Mouse (Mus musculus): ENCODE data around the gene Slc35b2. TPM values are rescaled to one million over a fixed set of nuclear protein-coding genes. Genes with fewer than 3 reads are reported as not detected.
A peak's percentile ranks its signal among the peaks of the same experiment; 100 is the strongest.

Gene Slc35b2
- polyA plus RNA-seq, 1 experiment from 2014 or later, result 90.5 TPM

GRCm38 (mm10) chr17:45542705-45543104, 21.0 kb upstream of the Slc35b2 start:
- no peak overlapping the region for H3K4me3 ChIP-seq (ENCODE audit: low read depth, low read length)
- no peak overlapping the region for H3K4me2 ChIP-seq (ENCODE audit: low read depth, severe bottlenecking)
- WGBS, result 91% methylated on average over 2 of the region's 2 CpGs
- H3K4me1 ChIP-seq (ENCODE audit: control insufficient read depth, insufficient read depth, low read length), result peaks cover 16% of the 10 kb centered on the region
- peaks cover 55% of the 10 kb centered on the region for H3K27me3 ChIP-seq (ENCODE audit: control insufficient read depth, insufficient read depth, low read length)
- H3K27ac ChIP-seq (replicated peaks; ENCODE audit: low read depth, low read length), result no peak overlapping the region
- ATAC-seq (ENCODE audit: insufficient number of reproducible peaks, low FRiP score, low TSS enrichment, low read depth), result no peak
- no peak for DNase-seq (ENCODE audit: low spot score)
- no peak overlapping the region for H3K9ac ChIP-seq (ENCODE audit: low read length)
- H3K36me3 ChIP-seq (ENCODE audit: control insufficient read depth, insufficient read depth, low read length), result no peaks in the 10 kb centered on the region
- H3K9me3 ChIP-seq (ENCODE audit: control insufficient read depth, low read length), result no peaks in the 10 kb centered on the region

- WGBS, result 41% methylated on average over 1 of the region's 1 CpGs
- no peak overlapping the region for H3K4me2 ChIP-seq (ENCODE audit: low read depth, severe bottlenecking)
These were observed 20.6 kb upstream of the Slc35b2 start for GRCm38 (mm10) chr17:45543115-45543514.

GRCm38 (mm10) chr17:45544001-45544872, 19.4 kb upstream of the Slc35b2 start:
- no peaks in the 10 kb centered on the region for H3K36me3 ChIP-seq (ENCODE audit: control insufficient read depth, insufficient read depth, low read length)
- no peak overlapping the region for H3K27ac ChIP-seq (replicated peaks; ENCODE audit: low read depth, low read length)
- WGBS, result 5% methylated on average over 24 of the region's 24 CpGs
- ATAC-seq (ENCODE audit: insufficient number of reproducible peaks, low FRiP score, low TSS enrichment, low read depth), result no peak
- H3K9ac ChIP-seq (ENCODE audit: low read length), result no peak overlapping the region
- DNase-seq (ENCODE audit: low spot score), result peak; percentile 43
- H3K4me2 ChIP-seq (ENCODE audit: low read depth, severe bottlenecking), result peak overlapping the region; percentile 26; the same call in 1 of the 2 replicates
- peaks cover 19% of the 10 kb centered on the region for H3K4me1 ChIP-seq (ENCODE audit: control insufficient read depth, insufficient read depth, low read length)
- peak overlapping the region; percentile 7; the same call in 1 of the 2 replicates for H3K4me3 ChIP-seq (ENCODE audit: low read depth, low read length)
- H3K27me3 ChIP-seq (ENCODE audit: control insufficient read depth, insufficient read depth, low read length), result peaks cover 58% of the 10 kb centered on the region
- no peaks in the 10 kb centered on the region for H3K9me3 ChIP-seq (ENCODE audit: control insufficient read depth, low read length)

More at GRCm38 (mm10) chr17:45543115-45543514, 20.6 kb upstream of the Slc35b2 start:
- ATAC-seq (ENCODE audit: insufficient number of reproducible peaks, low FRiP score, low TSS enrichment, low read depth), result no peak
- H3K9me3 ChIP-seq (ENCODE audit: control insufficient read depth, low read length), result no peaks in the 10 kb centered on the region
- DNase-seq (ENCODE audit: low spot score), result no peak
- no peak overlapping the region for H3K9ac ChIP-seq (ENCODE audit: low read length)
- H3K4me3 ChIP-seq (ENCODE audit: low read depth, low read length), result no peak overlapping the region
- peaks cover 16% of the 10 kb centered on the region for H3K4me1 ChIP-seq (ENCODE audit: control insufficient read depth, insufficient read depth, low read length)
- peaks cover 58% of the 10 kb centered on the region for H3K27me3 ChIP-seq (ENCODE audit: control insufficient read depth, insufficient read depth, low read length)
- no peaks in the 10 kb centered on the region for H3K36me3 ChIP-seq (ENCODE audit: control insufficient read depth, insufficient read depth, low read length)
- no peak overlapping the region for H3K27ac ChIP-seq (replicated peaks; ENCODE audit: low read depth, low read length)

GRCm38 (mm10) chr17:45544873-45545277, 18.8 kb upstream of the Slc35b2 start:
- peaks cover 58% of the 10 kb centered on the region for H3K27me3 ChIP-seq (ENCODE audit: control insufficient read depth, insufficient read depth, low read length)
- no peaks in the 10 kb centered on the region for H3K36me3 ChIP-seq (ENCODE audit: control insufficient read depth, insufficient read depth, low read length)
- peak overlapping the region; percentile 7 for H3K4me3 ChIP-seq (ENCODE audit: low read depth, low read length)
- no peaks in the 10 kb centered on the region for H3K9me3 ChIP-seq (ENCODE audit: control insufficient read depth, low read length)
- H3K9ac ChIP-seq (ENCODE audit: low read length), result no peak overlapping the region
- H3K4me1 ChIP-seq (ENCODE audit: control insufficient read depth, insufficient read depth, low read length), result peaks cover 19% of the 10 kb centered on the region
- ATAC-seq (ENCODE audit: insufficient number of reproducible peaks, low FRiP score, low TSS enrichment, low read depth), result no peak
- H3K4me2 ChIP-seq (ENCODE audit: low read depth, severe bottlenecking), result peak overlapping the region; percentile 26
- no peak overlapping the region for H3K27ac ChIP-seq (replicated peaks; ENCODE audit: low read depth, low read length)
- 3% methylated on average over 46 of the region's 46 CpGs for WGBS
- DNase-seq (ENCODE audit: low spot score), result peak; percentile 45

GRCm38 (mm10) chr17:45545278-45545961, 18.3 kb upstream of the Slc35b2 start:
- H3K9ac ChIP-seq (ENCODE audit: low read length), result no peak overlapping the region
- peak overlapping the region; percentile 26 for H3K4me2 ChIP-seq (ENCODE audit: low read depth, severe bottlenecking)
- peak overlapping the region; percentile 7 for H3K4me3 ChIP-seq (ENCODE audit: low read depth, low read length)
- no peak for ATAC-seq (ENCODE audit: insufficient number of reproducible peaks, low FRiP score, low TSS enrichment, low read depth)
- peaks cover 58% of the 10 kb centered on the region for H3K27me3 ChIP-seq (ENCODE audit: control insufficient read depth, insufficient read depth, low read length)
- no peaks in the 10 kb centered on the region for H3K9me3 ChIP-seq (ENCODE audit: control insufficient read depth, low read length)
- H3K4me1 ChIP-seq (ENCODE audit: control insufficient read depth, insufficient read depth, low read length), result peaks cover 19% of the 10 kb centered on the region
- peak; percentile 52 for DNase-seq (ENCODE audit: low spot score)
- H3K36me3 ChIP-seq (ENCODE audit: control insufficient read depth, insufficient read depth, low read length), result no peaks in the 10 kb centered on the region
- H3K27ac ChIP-seq (replicated peaks; ENCODE audit: low read depth, low read length), result no peak overlapping the region
- WGBS, result 4% methylated on average over 74 of the region's 74 CpGs

- Histone ChIP-seq H3K4me1 (ENCODE audit: control insufficient read depth, insufficient read depth, low read length) (peaks cover 21% of the 10 kb centered on the region), H3K4me3 (ENCODE audit: low read depth, low read length) (no peak overlapping the region), H3K27me3 (ENCODE audit: control insufficient read depth, insufficient read depth, low read length) (peaks cover 52% of the 10 kb centered on the region), H3K9me3 (ENCODE audit: control insufficient read depth, low read length) (no peaks in the 10 kb centered on the region), H3K27ac (replicated peaks; ENCODE audit: low read depth, low read length) (no peak overlapping the region), H3K9ac (ENCODE audit: low read length) (no peak overlapping the region), H3K36me3 (ENCODE audit: control insufficient read depth, insufficient read depth, low read length) (no peaks in the 10 kb centered on the region), H3K4me2 (ENCODE audit: low read depth, severe bottlenecking) (no peak overlapping the region)
- ATAC-seq (ENCODE audit: insufficient number of reproducible peaks, low FRiP score, low TSS enrichment, low read depth), result no peak
- WGBS, result 66% methylated on average over 16 of the region's 16 CpGs
- DNase-seq (ENCODE audit: low spot score), result no peak
These were observed 16.7 kb upstream of the Slc35b2 start for GRCm38 (mm10) chr17:45546941-45547340.

- Histone ChIP-seq H3K36me3 (ENCODE audit: control insufficient read depth, insufficient read depth, low read length) (no peaks in the 10 kb centered on the region), H3K9me3 (ENCODE audit: control insufficient read depth, low read length) (no peaks in the 10 kb centered on the region), H3K9ac (ENCODE audit: low read length) (no peak overlapping the region), H3K4me1 (ENCODE audit: control insufficient read depth, insufficient read depth, low read length) (peaks cover 21% of the 10 kb centered on the region), H3K27ac (replicated peaks; ENCODE audit: low read depth, low read length) (no peak overlapping the region), H3K27me3 (ENCODE audit: control insufficient read depth, insufficient read depth, low read length) (peaks cover 49% of the 10 kb centered on the region), H3K4me3 (ENCODE audit: low read depth, low read length) (no peak overlapping the region), H3K4me2 (ENCODE audit: low read depth, severe bottlenecking) (no peak overlapping the region)
- no peak for ATAC-seq (ENCODE audit: insufficient number of reproducible peaks, low FRiP score, low TSS enrichment, low read depth)
- WGBS, result 72% methylated on average over 5 of the region's 5 CpGs
- DNase-seq (ENCODE audit: low spot score), result no peak
These were observed 16.0 kb upstream of the Slc35b2 start for GRCm38 (mm10) chr17:45547461-45548190.
